Mouse (Mus musculus) lung, embryonic 14.5 days (tissue): ENCODE measurements around the gene Arid1b. TPM values are rescaled to one million over a fixed set of nuclear protein-coding genes. Genes with fewer than 3 reads are reported as not detected.

Experiments
- ATAC-seq: fragments of 200-750 bp; cut with Nextera tagmentation; 2 replicates; pipeline ENCODE4 v1.8.0; 2017; ENCODE audit warnings: mild to moderate bottlenecking, moderate TSS enrichment, moderate library complexity; ENCODE audit not compliant: insufficient read depth
- DNase-seq: peaks from one replicate; pipeline ENCODE4 v3.0.0-alpha.2; 2015
- H3K27ac ChIP-seq: fragments of 300-500 bp; sonication (generic); 2 replicates; pipeline ENCODE4 v1.5.1; 2014; ENCODE audit warnings: low read depth, mild to moderate bottlenecking, moderate library complexity
- H3K27me3 ChIP-seq: fragments of 300-500 bp; sonication (generic); 2 replicates; pipeline ENCODE4 v1.6.1; 2014; ENCODE audit warnings: low read length, control low read depth; ENCODE audit not compliant: insufficient read depth
- H3K36me3 ChIP-seq: fragments of 300-500 bp; sonication (generic); 2 replicates; pipeline ENCODE4 v1.6.1; 2014; ENCODE audit warnings: control low read depth; ENCODE audit not compliant: insufficient read depth
- H3K4me1 ChIP-seq: fragments of 300-500 bp; sonication (generic); 2 replicates; pipeline ENCODE4 v1.6.1; 2014; ENCODE audit warnings: antibody characterized with exemption, control low read depth; ENCODE audit not compliant: insufficient read depth
- H3K4me2 ChIP-seq: fragments of 300-500 bp; sonication (generic); 2 replicates; pipeline ENCODE4 v1.6.1; 2014; ENCODE audit warnings: mild to moderate bottlenecking
- H3K4me3 ChIP-seq: fragments of 300-500 bp; sonication (generic); 2 replicates; pipeline ENCODE4 v1.5.1; 2014; ENCODE audit warnings: low read depth, low read length
- H3K9ac ChIP-seq: fragments of 300-500 bp; sonication (generic); 2 replicates; pipeline ENCODE4 v1.6.1; 2014
- H3K9me3 ChIP-seq: fragments of 300-500 bp; sonication (generic); 2 replicates; pipeline ENCODE4 v1.6.1; 2016; ENCODE audit warnings: low read depth, low read length, control low read depth
- CTCF ChIP-seq: IDR thresholded peaks from 2 replicates; pipeline ENCODE4 v1.5.1; 2016; ENCODE audit warnings: antibody characterized with exemption, low read depth
- WGBS: fragments of 180-500 bp; shearing (Covaris S2); extraction: QIAGEN DNeasy Blood & Tissue Kit; methylation state at CpG from one replicate; pipeline ENCODE4 v1.1.7; 2014; 5-methylcytosine and 5-hydroxymethylcytosine counted together
- polyA plus RNA-seq: library from polyadenylated mRNA; unstranded; fragments of >200 nt; fragmentation: Nextera tagmentation; extraction: Ambion mirVana; gene quantifications from 2 replicates; pipeline ENCODE4 v1.2.1, GENCODE M21; 2014

Gene Arid1b
- polyA plus RNA-seq, 1 experiment from 2014 or later: 17.3 TPM

DNA sequence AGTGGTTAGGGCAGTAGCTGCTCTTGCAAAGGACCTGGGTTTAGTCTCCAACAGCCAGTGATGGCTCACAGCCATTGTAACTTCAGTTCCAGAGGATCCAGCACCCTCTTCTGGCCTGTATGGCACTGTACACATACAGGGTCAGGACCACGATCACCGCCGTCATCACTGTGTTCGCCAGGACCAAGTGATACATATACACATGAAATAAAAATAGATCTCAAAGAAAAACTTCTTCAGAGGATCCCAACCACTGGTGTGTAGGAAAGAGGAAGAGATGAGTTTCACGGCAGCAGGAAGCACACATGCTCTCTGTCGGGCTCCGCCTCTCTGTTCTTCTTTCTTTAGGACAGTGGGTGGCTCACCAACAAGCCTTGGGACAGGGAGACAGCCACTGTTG, 322.4 kb downstream of the Arid1b start:
- 81% methylated on average over 7 of the region's 7 CpGs for WGBS
- H3K36me3 ChIP-seq: peaks cover 51% of the 10 kb centered on the region
- no peak overlapping the region for H3K27ac ChIP-seq
- ATAC-seq (no peak), DNase-seq (no peak)
- H3K4me2 ChIP-seq: no peak overlapping the region
- no peaks in the 10 kb centered on the region for H3K4me1 ChIP-seq
- H3K4me3 ChIP-seq: no peak overlapping the region
- no peak overlapping the region for H3K9ac ChIP-seq
- peak; percentile 36; the same call in 1 of the 2 replicates for TF ChIP-seq CTCF
- H3K9me3 ChIP-seq: no peaks in the 10 kb centered on the region
- no peaks in the 10 kb centered on the region for H3K27me3 ChIP-seq

DNA sequence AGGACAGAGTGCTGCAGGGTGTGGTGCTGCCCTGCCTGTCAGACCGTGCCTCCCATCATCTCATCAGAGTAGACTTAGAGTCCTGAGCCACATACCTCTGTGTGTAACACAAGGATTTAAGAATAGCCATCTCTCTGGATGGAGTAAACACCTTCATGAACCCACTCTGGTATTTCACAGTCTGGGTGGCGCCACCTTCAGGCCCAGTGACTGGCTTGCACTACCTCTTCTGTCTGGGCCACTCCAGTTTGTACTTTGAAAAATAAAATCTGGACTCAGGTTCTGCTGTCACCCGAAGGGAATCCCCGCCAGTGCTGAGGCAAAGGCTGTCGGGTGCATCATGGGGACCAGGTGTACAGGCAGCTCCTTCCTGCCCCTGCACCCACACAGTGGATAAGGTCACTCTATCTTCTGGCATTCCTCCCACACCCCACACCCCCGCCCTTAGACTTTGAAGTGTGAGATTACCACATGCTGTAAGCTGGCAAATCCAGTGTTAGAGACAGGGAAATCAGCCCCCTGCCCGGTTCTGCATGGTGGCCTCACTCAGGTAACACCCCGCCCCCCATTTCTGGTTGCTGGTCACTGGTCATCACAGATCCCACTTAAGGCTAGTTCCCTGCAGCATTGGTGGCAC, 327.6 kb downstream of the Arid1b start:
- Histone ChIP-seq H3K4me1 (peaks cover 19% of the 10 kb centered on the region), H3K4me3 (no peak overlapping the region), H3K9ac (no peak overlapping the region), H3K27me3 (no peaks in the 10 kb centered on the region), H3K27ac (no peak overlapping the region), H3K9me3 (no peaks in the 10 kb centered on the region), H3K4me2 (no peak overlapping the region), H3K36me3 (peaks cover 63% of the 10 kb centered on the region)
- DNase-seq (peak; percentile 37), ATAC-seq (no peak; the same call in 1 of the 2 replicates)
- WGBS: 54% methylated on average over 8 of the region's 8 CpGs
- peak; percentile 48 for TF ChIP-seq CTCF

DNA sequence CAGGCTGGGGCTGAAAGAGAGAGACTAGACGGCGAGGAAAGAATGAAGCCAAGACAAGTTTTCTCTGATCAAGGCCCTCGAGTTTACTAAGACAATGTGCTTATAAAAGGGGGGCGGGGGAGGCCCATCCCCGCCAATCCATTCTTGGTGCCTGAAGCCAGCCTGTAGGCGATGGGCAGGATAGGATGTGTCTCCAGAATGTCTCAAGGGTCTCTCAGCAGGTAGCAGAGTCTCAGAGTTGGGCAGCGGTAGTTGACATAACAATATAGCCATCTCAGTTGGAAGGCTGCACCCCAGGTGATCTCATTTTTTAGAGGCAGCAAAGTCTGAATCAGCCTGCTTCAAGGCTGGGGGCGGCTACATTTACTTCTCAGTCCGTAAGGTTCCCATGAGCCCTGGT, 328.5 kb downstream of the Arid1b start:
- H3K4me2 ChIP-seq: no peak overlapping the region
- H3K9ac ChIP-seq: no peak overlapping the region
- TF ChIP-seq CTCF: no peak
- DNase-seq (no peak), ATAC-seq (no peak)
- no peaks in the 10 kb centered on the region for H3K27me3 ChIP-seq
- no peaks in the 10 kb centered on the region for H3K9me3 ChIP-seq
- H3K4me3 ChIP-seq: no peak overlapping the region
- 74% methylated on average over 9 of the region's 9 CpGs for WGBS
- peaks cover 19% of the 10 kb centered on the region for H3K4me1 ChIP-seq
- H3K27ac ChIP-seq: no peak overlapping the region
- peaks cover 67% of the 10 kb centered on the region for H3K36me3 ChIP-seq

DNA sequence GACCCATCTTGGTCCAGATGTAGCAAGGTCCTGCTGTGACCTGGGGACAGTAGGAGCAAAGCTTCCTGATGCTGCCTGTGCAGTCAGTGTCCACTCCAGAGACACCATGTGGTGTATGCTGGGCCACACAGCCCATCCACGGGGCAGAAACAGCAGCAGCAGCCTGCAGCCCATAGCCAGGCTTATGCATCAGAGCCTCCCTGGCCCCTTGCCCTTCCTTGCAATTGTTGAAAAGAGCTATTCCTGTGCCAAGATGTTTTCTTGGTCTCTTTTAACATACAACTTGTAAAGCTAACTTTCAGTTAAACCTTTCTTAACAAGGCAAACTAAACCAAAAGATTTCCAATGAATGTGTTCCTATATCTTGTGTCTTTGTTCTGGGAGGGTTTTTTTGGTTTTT, 329.6 kb downstream of the Arid1b start:
- H3K4me3 ChIP-seq: no peak overlapping the region
- H3K9me3 ChIP-seq: no peaks in the 10 kb centered on the region
- no peak for TF ChIP-seq CTCF
- peak overlapping the region; percentile 81 for H3K27ac ChIP-seq
- H3K27me3 ChIP-seq: no peaks in the 10 kb centered on the region
- no peak overlapping the region for H3K4me2 ChIP-seq
- H3K36me3 ChIP-seq: peaks cover 69% of the 10 kb centered on the region
- peak; percentile 45 for DNase-seq
- 8% methylated on average over 1 of the region's 1 CpGs for WGBS
- ATAC-seq: no peak
- H3K9ac ChIP-seq: no peak overlapping the region
- peaks cover 19% of the 10 kb centered on the region for H3K4me1 ChIP-seq

DNA sequence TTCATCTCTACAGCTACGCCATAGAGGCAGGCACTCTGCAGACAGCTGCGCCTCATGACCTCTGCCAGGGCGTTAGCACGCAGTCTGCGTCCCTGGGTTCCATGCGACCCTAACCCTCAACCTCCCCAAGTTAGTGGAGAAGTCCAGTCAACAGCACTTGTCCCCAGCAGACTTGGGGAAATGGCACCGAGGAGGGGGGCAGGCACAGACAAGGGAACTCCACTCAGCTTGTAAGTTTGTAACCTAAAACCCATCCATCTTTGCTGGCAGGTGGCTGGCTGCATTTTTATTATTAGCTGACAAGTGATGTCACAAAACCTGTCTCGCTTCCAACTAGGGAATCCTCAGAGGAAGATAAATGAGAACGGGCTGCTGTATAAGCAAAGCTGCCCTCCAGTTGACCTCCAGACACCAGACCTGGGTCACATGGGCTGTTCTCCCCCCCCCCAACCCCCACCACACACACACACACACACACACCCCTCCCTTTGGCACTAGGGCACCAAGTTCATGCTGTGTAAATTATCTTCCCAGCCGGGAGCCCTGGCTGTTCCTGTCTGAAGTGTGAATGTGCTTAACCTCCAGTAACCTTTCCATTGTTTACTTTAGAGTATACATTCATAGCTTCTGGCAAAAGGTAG, 330.2 kb downstream of the Arid1b start:
- Histone ChIP-seq H3K36me3 (peaks cover 69% of the 10 kb centered on the region), H3K4me2 (no peak overlapping the region)
- ATAC-seq: peak; percentile 78

DNA sequence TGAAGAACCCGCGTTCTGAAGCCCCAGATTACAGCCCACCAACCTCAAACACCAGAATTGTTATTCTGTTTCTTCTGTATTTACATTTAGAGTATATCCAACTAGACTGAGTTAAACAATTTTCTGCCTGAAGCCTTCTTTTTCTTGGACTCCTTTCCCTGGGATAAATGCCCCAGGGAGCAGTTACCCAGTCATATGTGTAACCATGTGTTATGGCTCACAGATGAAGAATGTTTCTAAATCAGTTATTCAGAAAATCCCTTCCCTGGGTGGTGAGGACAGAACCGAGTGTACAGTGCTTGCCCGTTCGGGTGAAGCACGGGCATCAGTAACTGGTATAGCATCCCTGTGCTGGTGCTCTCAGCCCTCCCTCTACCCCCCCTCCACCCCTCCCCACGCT, 332.6 kb downstream of the Arid1b start:
- TF ChIP-seq CTCF: no peak
- H3K4me3 ChIP-seq: no peak overlapping the region
- no peaks in the 10 kb centered on the region for H3K27me3 ChIP-seq
- no peak overlapping the region for H3K27ac ChIP-seq
- no peak for ATAC-seq
- H3K9me3 ChIP-seq: no peaks in the 10 kb centered on the region
- no peak overlapping the region for H3K4me2 ChIP-seq
- H3K4me1 ChIP-seq: peaks cover 19% of the 10 kb centered on the region
- no peak for DNase-seq
- H3K36me3 ChIP-seq: peaks cover 70% of the 10 kb centered on the region
- WGBS: 85% methylated on average over 7 of the region's 7 CpGs
- no peak overlapping the region for H3K9ac ChIP-seq

More for the DNA sequence above, 330.2 kb downstream of the Arid1b start:
- 11% methylated on average over 10 of the region's 10 CpGs for WGBS
- Histone ChIP-seq H3K27ac (peak overlapping the region; percentile 81), H3K4me1 (peaks cover 19% of the 10 kb centered on the region), H3K4me3 (no peak overlapping the region), H3K27me3 (no peaks in the 10 kb centered on the region), H3K9ac (no peak overlapping the region), H3K9me3 (no peaks in the 10 kb centered on the region)
- peak; percentile 73 for DNase-seq
- no peak for TF ChIP-seq CTCF

DNA sequence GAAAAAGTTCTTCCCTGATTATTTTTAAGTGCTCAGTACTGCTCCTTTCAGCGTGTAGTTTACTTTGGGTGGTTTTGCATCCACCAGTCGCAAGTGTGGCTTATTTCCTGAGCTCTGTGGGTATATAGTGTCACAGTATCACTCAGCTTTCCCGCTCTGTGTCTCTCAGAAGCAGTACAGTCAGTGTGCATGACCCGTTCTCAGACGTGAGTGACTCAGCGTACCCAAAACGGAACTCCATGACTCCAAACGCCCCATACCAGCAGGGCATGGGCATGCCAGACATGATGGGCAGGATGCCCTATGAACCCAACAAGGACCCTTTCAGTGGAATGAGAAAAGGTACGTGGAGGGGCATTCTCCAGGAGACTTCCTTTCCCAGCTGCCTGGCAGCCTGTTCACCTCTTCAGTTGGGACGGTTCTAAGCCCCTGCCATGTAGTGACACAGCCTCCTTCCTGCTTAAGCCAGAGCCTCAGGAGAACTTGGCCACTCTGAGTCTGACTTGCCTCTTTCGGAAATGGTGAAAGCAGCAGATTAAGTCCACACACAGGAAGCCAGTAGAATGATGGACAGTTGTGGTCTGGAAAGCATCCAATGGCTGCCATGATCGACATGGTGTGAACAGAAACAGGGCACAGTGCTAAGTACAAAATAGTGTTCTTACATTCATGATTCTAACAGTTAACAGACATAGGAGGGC, 333.5 kb downstream of the Arid1b start:
- Histone ChIP-seq H3K4me1 (peaks cover 19% of the 10 kb centered on the region), H3K4me3 (no peak overlapping the region), H3K9ac (no peak overlapping the region), H3K36me3 (peaks cover 72% of the 10 kb centered on the region), H3K4me2 (no peak overlapping the region), H3K27ac (no peak overlapping the region), H3K9me3 (no peaks in the 10 kb centered on the region), H3K27me3 (no peaks in the 10 kb centered on the region)
- WGBS: 85% methylated on average over 12 of the region's 12 CpGs
- ATAC-seq (no peak), DNase-seq (peak; percentile 47)
- TF ChIP-seq CTCF: no peak
